Mouse (Mus musculus) cerebellum, postnatal 14 days (tissue): Measurements from ENCODE around the gene Lrp10.

ENCODE experiments used
- DNase-seq, 2 experiments: peaks; one replicate each; pipeline ENCODE4 v3.0.0; 2021; ENCODE audit warnings: mixed read lengths in 2 of 2

Lrp10 gene

DNA sequence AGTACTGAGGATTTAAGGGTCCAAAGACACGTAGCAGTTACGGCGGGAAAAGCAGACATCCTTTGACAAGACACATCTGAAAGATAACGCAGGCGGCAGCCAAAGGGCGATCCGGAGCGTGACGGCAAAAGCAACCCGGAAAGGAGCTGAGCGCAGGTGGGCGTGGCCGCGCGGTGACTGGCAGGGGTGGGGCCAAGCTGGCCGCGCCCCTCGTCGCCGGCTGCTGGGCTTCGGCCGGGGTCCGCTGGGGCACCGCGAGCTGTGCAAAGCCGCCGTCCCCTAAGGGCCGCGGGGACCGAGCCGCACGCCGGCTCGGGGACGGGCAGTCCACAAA is at the start of gene Lrp10:
Gene Lrp10 (plus strand): TSS at position 179 of the 334 bp plus-strand sequence.
- peak; percentile 91 to 93 for DNase-seq

DNA sequence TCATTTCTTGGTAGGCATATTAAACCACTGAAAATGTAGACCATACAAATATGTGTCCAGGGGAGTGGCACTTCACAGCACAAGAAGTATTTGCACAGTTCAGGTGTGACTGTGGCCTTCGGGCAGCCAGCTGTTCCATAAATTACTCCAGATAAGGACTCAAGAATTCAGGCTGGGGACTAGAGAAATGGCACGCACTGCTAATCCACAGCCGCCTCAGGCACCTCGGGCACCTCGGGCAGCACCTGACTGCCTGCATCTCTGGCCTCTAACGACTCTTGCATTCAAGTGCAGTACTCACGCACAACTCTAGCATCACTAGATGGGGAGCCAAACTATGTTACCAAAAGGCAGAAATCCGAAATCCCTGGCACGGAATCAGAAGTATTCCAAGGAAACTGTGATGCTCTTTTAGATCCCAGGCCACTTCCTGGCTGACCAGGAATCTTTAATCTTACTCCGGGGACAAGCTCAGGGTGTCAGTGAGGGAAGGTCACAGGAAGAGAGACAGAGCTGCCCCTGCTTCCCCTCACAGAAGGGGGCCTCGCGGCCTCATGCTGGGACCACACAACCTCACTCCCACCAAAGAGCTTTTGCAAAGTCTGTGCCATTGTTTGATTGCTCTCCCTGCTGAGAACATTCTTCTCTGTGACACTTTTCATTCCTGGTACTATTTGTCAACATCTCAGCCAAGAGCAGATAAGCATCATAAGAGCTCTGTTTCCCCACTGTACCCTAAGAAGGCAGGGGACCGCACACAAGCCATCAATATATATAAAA is 48.5 kb upstream of the Lrp10 start:
- DNase-seq = no peak

DNA sequence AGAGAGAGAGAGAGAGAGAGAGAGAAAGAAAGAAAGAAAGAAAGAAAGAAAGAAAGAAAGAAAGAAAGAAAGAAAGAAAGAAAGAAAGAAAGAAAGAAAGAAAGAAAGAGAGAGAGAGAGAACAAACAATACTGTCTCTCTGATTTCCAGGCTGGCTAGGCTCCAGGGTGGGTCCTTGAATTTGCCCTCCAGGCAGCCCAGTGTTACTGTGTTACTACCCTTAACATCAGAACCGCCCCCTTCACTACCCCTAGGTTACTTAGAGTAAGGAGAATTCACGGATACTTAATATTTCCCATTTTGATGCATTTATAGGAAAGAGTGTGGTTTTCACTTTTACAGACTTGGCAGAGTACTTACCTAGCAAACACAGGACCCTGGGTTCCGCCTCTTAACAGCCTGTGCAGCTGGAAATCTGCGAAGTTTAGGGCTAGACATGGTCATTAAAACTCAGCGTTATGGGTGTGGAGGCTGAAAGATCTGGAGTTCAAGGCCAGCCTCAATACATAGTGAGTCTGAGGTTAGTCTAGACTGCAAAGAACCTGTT is 47.6 kb upstream of the Lrp10 start:
- no peak for DNase-seq

DNA sequence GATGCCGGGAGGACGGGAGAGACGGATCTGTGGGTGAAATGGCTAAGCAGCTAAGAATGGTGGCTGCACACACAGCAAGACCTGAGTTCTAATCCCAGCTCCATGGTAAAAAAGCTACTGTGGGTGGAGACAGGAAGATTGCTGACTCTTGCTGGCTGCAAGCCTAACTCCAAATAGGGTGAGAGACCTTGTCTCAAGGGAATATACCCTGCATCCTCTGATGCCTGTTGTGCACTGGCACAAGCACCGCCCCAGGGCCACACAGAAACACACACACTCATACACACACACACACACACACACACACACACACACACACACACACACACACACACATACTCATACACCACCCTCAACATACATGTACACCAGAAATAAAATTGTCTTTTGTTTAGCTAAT is 47.1 kb upstream of the Lrp10 start:
- no peak for DNase-seq

DNA sequence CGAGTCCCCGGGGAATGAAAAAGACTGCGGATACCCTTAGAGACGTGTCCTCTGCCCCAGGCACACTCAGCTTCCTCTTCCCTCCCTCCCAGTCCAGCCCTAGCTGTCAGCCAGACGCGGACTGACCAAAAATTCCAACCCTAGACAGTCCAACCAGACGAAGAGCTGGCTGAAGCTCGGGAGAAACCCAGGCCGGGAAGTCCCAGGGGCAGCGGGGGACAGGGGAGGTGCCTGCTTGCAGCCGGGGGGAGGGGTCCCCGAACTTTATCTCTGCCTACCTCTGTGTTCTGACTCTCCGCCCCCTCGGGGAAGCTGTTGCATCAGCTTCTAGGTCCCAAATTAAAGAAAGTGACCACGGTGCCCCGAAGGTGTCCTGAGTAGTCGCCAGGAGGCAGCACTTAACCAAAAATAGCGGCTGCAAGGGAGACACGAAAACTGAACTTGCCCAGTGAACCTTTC is 46.3 kb upstream of the Lrp10 start, which contains the start of gene Slc7a7:
Gene Slc7a7 (minus strand): TSS at position 158 of the 459 bp plus-strand sequence.
- DNase-seq = no peak

DNA sequence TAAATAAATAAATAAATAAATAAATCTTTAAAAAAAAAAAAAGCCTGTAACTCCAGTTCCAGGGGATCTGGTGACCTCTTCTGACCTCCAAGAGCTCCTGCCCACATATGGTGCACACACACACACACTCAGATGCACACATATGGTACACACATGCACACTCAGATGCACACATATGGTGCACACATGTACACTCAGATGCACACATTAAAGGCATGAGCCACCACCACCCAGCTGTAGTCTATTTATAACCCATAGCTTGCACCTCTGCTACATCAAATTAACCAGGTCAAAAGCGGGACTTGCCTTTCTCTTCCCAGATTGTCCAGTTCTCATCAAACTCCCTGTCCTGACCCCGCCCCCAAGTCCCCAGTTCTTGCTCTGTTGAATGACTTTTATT is 42.9 kb upstream of the Lrp10 start:
- DNase-seq = no peak

DNA sequence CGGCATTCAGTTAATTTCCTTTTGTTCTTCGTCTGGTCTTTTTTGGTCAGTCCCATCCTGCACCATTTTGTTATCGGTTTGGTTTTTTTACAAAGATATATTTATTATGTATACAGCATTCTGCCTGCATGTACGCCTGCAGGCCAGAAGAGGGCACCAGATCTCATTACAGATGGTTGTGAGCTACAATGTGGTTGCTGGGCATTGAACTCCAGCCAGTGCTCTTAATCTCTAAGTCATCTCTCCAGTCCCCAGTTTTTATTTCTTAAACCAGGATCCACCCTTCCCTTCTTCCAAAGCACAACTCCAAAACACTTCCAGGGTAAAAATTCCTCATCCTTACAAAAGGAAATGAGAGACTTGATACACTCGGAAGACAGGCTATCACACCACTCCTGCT is 40.5 kb upstream of the Lrp10 start:
- DNase-seq = peak in 1 of 2 experiments; percentile 17

DNA sequence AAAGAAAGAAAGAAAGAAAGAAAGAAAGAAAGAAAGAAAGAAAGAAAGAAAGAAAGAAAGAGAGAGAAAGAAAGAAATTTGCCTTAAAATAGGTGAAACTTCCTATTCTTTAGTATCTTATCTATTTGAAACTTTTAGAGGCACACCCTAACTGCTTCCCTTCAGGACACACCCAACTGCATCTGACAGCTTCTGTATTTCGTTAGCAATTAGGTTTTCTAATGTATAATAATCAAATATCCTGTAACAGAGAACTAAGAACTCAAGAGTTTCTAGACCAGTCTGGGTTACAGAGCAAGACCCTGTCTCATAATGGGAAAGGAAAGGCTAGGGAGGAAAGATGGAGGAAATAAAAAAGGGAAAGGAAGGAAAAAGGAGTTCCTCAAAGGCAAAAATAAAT is 39.3 kb upstream of the Lrp10 start:
- DNase-seq = no peak

DNA sequence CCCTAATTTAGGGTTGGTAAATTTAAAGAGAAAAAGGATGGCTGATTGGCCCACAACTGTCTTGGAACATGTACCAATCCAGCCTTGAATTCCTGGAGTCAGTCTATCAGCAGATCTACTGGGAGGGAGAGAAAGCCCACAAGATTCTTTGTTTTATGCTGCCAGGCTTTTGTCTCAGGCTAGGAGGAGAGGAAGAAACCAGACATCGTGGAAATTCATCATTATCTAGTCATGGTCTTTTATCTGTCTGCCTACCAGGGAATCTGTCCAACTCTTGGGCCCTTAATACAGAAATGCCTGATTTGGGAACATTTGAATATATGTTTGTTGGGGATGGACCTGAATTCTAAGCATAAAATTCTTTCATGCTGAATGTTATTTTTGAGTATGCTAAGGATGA is 38.4 kb upstream of the Lrp10 start:
- DNase-seq = no peak

DNA sequence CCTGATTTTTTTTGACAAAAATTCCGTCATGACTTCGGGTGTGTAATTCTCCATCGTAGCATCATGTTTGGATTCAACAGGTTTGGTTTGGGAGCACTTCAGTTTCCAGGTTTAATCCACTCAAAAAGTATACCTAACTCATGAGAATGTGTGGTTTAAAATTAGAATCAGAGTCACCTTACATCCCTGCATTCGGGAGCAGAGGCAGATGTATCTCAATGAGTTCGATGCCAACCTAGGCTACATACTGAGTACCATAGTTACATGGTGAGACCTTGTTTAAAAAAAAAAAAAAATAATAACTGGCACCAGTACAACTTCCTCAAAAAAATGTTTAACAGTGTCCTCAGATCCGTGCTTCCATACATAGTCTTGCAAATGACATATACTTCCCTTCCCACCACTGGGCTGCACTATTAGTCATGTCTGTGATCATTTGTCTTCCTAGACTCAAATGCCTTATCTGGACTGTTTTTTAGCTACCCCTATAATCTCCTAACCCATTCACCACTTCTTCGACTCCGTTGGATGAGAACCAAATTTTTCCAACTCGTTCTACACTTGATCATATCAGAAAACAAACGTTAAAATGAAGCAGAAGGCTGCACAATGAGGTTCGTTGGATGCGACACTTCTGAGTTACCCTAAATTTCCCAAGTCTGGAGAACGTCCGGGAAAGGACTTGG is 37.8 kb upstream of the Lrp10 start:
- no peak for DNase-seq

DNA sequence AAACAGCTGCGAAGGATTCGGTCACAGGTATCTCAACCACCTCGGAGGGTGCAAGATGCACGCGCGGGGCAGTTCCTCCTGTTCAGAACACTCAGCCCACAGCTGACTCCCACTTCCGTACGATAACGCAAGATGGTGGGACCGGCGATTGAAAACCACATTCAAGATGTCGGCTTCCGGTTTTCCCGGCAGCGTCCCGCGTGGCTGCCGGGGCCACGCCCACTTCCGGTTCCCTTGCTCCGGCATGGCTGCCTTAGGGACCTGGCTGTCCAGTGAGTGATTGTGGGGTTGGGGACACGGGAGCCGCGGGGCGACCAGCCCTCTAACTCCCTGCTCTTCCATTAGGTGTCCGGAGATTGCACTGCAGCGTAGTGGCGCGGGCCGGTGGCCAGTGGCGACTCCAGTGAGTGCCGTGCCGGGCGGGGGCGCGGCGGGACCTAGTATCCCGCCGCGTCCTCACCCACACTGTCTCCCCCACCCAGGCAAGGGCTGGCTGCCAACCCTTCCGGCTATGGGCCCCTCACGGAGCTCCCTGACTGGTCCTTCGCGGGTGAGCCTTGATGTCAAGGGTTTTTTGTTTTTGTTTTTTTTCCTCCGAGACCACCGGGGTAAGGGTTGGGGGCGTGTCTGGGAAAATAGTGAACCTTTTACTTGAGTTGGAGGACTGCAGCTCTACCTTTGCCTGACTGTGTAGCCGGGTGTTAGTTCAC is 37.1 kb upstream of the Lrp10 start, which contains the start of gene Mrpl52:
Gene Mrpl52 (plus strand): TSS at position 221 of the 710 bp plus-strand sequence.
- peak; percentile 93 to 94 for DNase-seq

DNA sequence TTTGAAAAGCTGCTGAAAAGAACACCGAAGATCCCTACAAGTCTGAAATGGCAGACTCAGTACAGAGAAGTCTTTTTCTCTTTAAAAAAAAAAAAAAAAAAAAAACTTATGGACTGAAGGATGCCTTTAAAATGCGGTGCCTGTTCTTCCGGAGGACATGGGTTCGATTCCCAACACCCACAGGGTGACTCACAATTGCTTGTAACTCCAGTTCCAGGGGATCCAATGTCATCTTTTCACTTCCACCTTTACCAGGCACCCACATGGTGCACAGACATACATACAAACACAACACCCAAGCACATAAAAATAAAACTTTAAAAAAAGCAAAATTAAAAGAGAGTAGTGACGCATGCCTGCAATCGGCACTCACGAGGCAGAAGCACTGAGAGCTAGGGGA is 36.2 kb upstream of the Lrp10 start:
- no peak for DNase-seq

DNA sequence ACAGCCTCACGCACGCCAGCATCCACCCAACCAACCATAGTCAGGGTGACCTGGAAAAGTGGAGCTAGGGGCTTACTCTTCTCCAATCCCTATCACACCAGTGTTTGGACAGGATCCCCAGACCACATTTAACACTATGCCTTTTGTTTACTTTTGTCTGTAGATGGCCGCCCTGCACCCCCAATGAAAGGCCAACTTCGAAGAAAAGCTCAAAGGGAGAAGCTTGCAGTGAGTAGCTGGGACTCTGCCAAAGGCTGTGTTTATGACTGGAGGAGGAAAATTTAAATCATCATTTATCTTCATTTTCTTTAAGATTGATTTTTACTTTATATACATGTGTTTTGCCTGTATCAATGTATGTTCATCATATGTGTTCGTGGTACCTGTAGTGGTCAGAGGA is 35.5 kb upstream of the Lrp10 start:
- DNase-seq = no peak

DNA sequence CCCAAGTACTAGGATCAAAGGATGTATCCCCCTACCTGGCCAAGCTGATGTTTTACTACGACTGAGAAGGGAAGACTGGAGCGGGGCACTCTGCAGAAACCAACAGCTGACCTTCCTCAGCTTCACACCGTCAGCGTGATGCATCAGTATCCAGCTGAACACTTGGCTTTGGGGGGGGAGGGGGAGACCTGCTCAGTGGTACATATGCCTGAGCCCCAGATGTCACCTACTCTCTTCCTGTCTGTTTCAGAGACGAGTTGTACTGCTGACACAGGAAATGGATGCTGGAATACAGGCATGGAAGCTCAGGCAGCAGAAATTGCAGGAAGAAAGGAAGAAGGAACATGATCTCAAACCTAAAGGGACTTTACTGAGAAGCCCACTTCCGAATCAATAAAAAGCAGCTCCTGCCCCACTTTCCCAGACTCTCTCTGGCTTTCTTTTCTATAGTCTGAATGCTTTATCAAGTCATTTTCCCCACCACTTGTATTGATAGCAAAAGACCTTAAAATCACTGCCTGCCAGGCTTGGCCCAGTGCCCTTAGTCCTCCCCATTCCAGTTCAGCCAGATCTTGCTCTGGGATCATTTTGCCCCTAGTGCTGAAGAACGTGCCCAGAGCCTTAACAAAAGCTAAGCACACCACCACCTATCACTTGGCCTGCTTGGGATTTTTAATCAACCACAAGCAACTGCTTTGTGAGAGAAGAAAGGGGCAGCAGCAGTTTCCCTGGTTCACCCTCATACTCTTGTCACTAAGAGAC is 34.4 kb upstream of the Lrp10 start:
- DNase-seq = no peak

DNA sequence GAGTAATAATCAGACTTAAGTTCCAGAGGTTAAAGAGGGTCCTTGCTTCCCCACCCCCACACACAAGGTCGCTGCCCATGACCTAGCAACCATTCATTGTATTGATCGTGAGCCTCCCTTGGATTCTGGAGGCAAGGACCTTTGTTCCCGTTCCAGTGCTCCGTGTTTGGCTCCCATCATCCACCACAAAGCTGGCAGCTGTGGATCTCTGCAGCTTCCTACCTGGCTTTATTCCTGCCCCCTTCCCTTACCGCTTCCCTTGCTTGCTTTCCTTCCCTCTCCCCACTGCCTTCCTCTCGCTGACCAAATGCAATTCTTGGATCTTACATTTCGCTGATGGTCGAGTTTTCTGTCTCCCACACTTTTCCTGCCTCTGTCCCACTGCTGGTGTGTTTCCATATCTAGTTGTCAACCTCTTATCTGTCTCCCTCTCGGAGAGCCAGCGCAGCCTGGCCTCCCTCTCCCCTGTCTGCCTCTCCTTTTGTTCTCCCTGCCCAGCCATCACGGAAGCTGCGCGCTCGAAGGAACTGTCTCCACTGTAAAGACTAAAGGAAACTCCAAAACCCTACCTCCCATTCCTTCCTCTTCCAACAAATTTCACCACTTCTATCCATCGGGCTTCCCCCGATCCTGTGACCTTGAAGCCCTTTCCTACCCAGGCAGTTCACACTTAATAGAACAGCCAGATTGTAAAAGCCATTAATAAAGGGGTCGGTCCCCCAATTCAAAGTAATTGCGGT is 33.4 kb upstream of the Lrp10 start:
- DNase-seq = peak in 1 of 2 experiments; percentile 11

DNA sequence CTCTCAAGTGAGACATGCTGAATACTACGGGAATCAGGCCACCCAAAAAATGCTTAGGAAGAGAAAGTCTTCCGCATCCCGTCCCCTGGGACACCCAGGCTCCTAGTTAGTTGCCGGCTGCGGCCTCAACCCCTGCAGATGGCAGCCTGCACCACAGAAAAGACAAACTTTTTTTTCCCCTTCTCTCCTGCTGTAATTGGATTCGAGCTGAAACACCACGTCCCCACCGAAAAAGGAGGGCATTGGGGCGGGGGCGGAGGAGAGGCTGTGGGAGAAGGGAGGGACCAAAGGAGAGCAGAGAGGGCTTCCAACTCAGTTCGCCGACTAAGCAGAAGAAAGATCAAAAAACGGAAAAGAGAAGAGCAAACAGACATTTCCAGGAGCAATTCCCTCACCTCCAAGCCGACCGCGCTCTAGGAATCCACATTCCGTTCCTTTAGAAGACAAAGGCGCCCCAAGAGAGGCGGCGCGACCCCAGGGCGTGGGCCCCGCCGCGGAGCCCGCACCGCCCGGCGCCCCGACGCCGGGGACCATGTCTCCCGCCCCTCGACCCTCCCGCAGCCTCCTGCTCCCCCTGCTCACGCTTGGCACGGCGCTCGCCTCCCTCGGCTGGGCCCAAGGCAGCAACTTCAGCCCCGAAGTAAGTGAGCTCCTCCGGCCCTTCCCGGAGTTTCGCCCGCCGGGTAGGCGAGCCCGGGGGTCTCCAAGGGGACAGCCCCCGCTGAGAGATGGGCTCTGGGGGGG is 32.4 kb upstream of the Lrp10 start, which contains the start of gene Mmp14:
Gene Mmp14 (plus strand): TSS at position 279 of the 744 bp plus-strand sequence.
- DNase-seq = peak; percentile 38 to 49

DNA sequence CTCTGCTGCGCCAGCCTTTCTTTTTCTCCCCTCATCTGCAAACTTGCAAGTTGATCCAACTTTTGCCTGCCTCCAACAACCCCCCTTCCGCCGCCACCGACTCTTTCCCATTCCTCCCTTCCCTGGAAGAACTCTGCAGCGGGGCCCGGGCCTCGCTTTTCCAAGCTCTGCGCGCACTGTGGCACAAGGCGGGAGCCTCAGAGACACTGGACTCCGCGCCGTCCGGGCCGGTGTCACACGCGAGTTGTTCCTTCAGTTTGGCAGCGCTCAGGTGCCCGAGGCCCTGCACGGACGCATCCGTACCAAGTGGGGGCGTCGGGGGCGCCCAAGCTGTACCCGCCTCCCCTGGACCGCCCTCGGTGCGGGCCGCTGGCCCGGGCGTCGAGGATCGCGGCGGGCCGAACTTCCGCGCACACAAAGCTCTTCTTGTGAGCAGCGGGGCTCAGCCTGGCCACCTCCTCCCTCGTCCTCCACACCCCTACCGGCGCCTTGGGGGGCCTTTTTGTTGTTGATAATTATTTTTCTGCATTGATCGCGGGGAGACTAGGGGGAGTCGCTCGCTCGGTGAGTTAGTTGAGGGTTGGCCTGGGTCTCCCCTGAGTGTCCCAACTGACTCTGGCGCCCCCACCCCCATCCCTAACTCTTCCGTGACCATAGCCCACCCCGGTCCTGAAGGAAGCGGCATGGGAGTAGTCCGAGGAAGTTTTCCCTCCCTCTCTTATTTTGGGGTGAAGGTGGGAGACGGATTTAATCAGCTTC is 31.7 kb upstream of the Lrp10 start:
- peak; percentile 23 to 40 for DNase-seq

DNA sequence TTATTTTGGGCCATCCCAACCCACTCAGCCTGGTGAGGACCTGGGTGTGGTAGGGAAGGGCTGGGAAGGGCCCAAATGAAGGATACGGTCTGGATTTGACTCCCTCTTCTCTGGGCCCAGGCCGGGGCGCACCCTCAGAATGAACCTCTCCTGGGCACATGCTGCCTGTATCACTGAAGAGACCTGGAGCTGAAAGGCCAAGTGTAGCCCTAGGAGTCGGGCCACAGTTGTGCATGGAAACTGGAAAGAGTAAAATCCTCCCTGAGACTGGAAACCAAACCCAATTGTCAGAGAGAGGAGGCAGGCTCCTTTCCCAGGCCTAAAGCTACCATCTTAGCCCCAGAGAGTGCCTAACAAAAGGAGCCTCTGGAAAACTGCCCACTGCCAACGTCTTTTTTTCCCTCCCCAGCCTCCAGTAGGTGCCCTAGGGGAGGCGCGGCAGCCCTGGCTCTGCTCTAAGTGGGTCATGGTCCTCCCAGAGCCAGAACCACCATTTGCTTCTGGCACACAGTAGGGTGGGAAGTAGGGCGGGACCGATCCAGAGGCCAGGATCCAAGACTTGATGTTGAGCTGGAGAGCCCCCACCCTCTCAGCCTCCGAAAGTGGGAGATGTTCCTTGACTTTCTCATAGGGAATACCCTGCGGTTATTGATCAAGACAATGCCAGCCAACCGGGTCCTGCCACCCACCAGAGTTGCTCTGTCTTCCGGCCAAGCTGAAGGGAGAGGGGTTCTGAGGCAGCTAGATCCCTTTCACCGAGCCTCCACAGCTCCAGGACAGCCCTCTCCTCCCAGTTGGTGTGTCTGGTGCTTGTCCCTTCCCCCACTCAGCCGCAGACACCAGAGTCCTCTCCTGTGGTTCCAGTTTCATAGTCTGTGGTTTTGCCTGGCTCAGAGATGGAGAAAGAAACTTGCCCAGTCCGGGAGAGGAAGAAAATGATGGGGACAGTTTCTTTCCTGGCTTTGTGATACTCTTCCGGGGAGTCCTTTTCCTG is 30.8 kb upstream of the Lrp10 start:
- DNase-seq = peak; percentile 34 to 45
